Mouse (Mus musculus) limb, embryonic 11.5 days (tissue): Measurements from ENCODE around the gene Rpp30. TPM values are rescaled to one million over a fixed set of nuclear protein-coding genes. Genes with fewer than 3 reads are reported as not detected.

Experiments used
- ATAC-seq: fragments of 200-750 bp; cut with Nextera tagmentation; 2 replicates; pipeline ENCODE4 v1.8.0; 2017; ENCODE audit warnings: low read depth; ENCODE audit not compliant: insufficient number of reproducible peaks, low FRiP score, low TSS enrichment
- DNase-seq: peaks from one replicate; pipeline ENCODE4 v3.0.0-alpha.2; 2015; ENCODE audit warnings: low spot score
- H3K27ac ChIP-seq: fragments of 300-500 bp; sonication (generic); replicated peaks from 2 replicates; pipeline ENCODE4 v1.5.1; 2014; ENCODE audit warnings: low read depth, mild to moderate bottlenecking, low read length
- H3K27me3 ChIP-seq: fragments of 300-500 bp; sonication (generic); 2 replicates; pipeline ENCODE4 v1.6.1; 2014; ENCODE audit warnings: mild to moderate bottlenecking, low read length, mixed read lengths; ENCODE audit not compliant: control insufficient read depth, insufficient read depth
- H3K36me3 ChIP-seq: fragments of 300-500 bp; sonication (generic); 2 replicates; pipeline ENCODE4 v1.6.1; 2014; ENCODE audit warnings: mild to moderate bottlenecking, low read length, moderate library complexity, mixed read lengths; ENCODE audit not compliant: control insufficient read depth, insufficient read depth
- H3K4me1 ChIP-seq: fragments of 300-500 bp; sonication (generic); 2 replicates; pipeline ENCODE4 v1.6.1; 2014; ENCODE audit warnings: low read length, mixed read lengths; ENCODE audit not compliant: control insufficient read depth, insufficient read depth
- H3K4me2 ChIP-seq: fragments of 300-500 bp; sonication (generic); 2 replicates; pipeline ENCODE4 v1.6.1; 2014; ENCODE audit warnings: low read depth, mild to moderate bottlenecking, moderate library complexity; ENCODE audit not compliant: severe bottlenecking
- H3K4me3 ChIP-seq: fragments of 300-500 bp; sonication (generic); 2 replicates; pipeline ENCODE4 v1.5.1; 2014; ENCODE audit warnings: low read depth, low read length
- H3K9ac ChIP-seq: fragments of 300-500 bp; sonication (generic); 2 replicates; pipeline ENCODE4 v1.6.1; 2014; ENCODE audit warnings: mild to moderate bottlenecking, low read length
- H3K9me3 ChIP-seq: fragments of 300-500 bp; sonication (generic); 2 replicates; pipeline ENCODE4 v1.6.1; 2016; ENCODE audit warnings: low read length; ENCODE audit not compliant: control insufficient read depth
- WGBS: fragments of 180-500 bp; shearing (Covaris S2); extraction: QIAGEN DNeasy Blood & Tissue Kit; methylation state at CpG from one replicate; pipeline ENCODE4 v1.1.7; 2014; 5-methylcytosine and 5-hydroxymethylcytosine counted together
- polyA plus RNA-seq: library from polyadenylated mRNA; unstranded; fragments of >200 nt; fragmentation: Nextera tagmentation; extraction: Ambion mirVana; gene quantifications from 2 replicates; pipeline ENCODE4 v1.2.1, GENCODE M21; 2014

Rpp30 gene
- polyA plus RNA-seq, 1 experiment from 2014 or later: 88.6 TPM

DNA sequence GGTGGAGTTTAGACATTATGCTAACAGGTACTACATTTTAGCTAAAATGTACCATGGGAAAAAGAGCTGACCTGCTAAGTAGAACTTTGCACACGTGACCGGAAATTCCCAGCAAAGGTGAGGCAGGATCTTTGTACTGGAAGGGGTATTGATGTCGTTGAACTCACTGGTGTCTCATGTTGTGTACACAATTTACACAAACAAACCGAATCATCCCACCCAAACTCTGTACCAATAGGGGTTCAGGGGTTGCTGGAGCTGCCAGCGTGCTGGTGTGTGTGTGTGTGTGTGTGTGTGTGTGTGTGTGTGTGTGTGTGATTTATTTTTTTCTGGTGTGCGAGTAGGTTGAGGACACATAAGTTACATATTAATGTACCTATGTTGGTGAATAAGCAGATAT is 49.5 kb downstream of the Rpp30 start:
- Histone ChIP-seq H3K27me3 (no peaks in the 10 kb centered on the region), H3K36me3 (no peaks in the 10 kb centered on the region), H3K9me3 (no peaks in the 10 kb centered on the region), H3K4me3 (no peak overlapping the region), H3K4me2 (no peak overlapping the region), H3K9ac (no peak overlapping the region), H3K4me1 (no peaks in the 10 kb centered on the region), H3K27ac (no peak overlapping the region)
- ATAC-seq (no peak), DNase-seq (no peak)
- 89% methylated on average over 6 of the region's 6 CpGs for WGBS

DNA sequence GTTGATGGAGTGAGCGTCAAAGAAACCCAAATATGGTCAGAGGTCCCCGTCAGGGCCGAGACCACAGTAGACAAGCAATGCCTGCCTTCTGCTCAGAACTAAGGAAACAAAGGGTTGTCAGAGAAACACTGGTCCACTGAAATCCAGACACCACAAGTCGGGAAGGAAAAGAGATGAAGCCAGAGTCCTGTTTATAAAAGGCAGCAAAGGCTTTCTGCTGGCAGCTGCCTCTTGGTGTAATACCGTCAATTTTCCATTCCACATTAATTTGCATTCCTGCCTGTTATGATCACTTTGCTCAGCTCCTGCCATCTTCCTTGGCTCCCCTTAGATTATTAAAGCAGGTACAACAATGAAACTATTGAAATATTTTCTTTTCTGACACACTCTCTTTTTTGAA is 50.2 kb downstream of the Rpp30 start:
- WGBS: 67% methylated on average over 5 of the region's 5 CpGs
- Histone ChIP-seq H3K36me3 (no peaks in the 10 kb centered on the region), H3K9ac (no peak overlapping the region), H3K27me3 (no peaks in the 10 kb centered on the region), H3K9me3 (no peaks in the 10 kb centered on the region), H3K4me1 (no peaks in the 10 kb centered on the region), H3K4me2 (no peak overlapping the region), H3K27ac (no peak overlapping the region), H3K4me3 (no peak overlapping the region)
- ATAC-seq: no peak
- DNase-seq: no peak

- Histone ChIP-seq H3K36me3 (no peaks in the 10 kb centered on the region), H3K9ac (no peak overlapping the region), H3K4me2 (no peak overlapping the region), H3K4me1 (no peaks in the 10 kb centered on the region), H3K27ac (no peak overlapping the region), H3K27me3 (no peaks in the 10 kb centered on the region), H3K4me3 (no peak overlapping the region), H3K9me3 (no peaks in the 10 kb centered on the region)
- no peak for DNase-seq
- ATAC-seq: no peak
- 95% methylated on average over 2 of the region's 2 CpGs for WGBS
Observed at GRCm38 (mm10) chr19:36143571-36143970, 60.1 kb downstream of the Rpp30 start.

DNA sequence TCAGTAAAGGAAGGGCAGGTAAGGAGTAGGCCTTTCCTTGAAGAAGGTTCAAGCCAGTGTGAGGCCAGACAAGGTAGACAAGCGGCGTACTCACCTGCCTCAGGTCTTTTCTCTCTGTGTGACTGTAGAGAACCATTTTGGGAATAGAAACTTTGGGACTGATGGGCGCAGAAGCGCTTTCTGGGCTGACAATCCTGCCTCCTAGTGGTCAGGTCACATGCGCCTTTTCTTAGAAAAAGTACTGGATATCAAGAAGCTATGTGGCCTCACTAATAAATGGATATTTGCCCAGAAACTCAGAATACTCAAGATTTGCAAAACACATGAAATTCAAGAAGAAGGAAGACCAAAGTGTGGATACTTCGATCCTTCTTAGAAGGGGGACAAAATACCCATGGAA is 65.1 kb downstream of the Rpp30 start:
- no peak for DNase-seq
- no peak for ATAC-seq
- Histone ChIP-seq H3K27me3 (no peaks in the 10 kb centered on the region), H3K4me3 (no peak overlapping the region), H3K4me2 (no peak overlapping the region), H3K4me1 (no peaks in the 10 kb centered on the region), H3K9me3 (no peaks in the 10 kb centered on the region), H3K27ac (no peak overlapping the region), H3K36me3 (no peaks in the 10 kb centered on the region), H3K9ac (no peak overlapping the region)
- WGBS: 87% methylated on average over 6 of the region's 6 CpGs

- no peak for ATAC-seq
- Histone ChIP-seq H3K27me3 (no peaks in the 10 kb centered on the region), H3K36me3 (no peaks in the 10 kb centered on the region), H3K9me3 (no peaks in the 10 kb centered on the region), H3K27ac (no peak overlapping the region), H3K4me2 (no peak overlapping the region), H3K4me3 (no peak overlapping the region), H3K9ac (no peak overlapping the region), H3K4me1 (no peaks in the 10 kb centered on the region)
- WGBS: 76% methylated on average over 4 of the region's 4 CpGs
- no peak for DNase-seq
Observed at GRCm38 (mm10) chr19:36150241-36151007, 66.9 kb downstream of the Rpp30 start.

Other genes with a start within 250 kb of the Rpp30 start
- not detected in 2 replicates for gene Htr7, start 26.2 kb upstream of the Rpp30 start, polyA plus RNA-seq
- gene Ankrd1, start 36.4 kb downstream of the Rpp30 start, polyA plus RNA-seq: 0.80 and 0.99 TPM in 2 replicates